25 mouse cellular contexts compared by ENCODE assay signal in the genomic region with DNA sequence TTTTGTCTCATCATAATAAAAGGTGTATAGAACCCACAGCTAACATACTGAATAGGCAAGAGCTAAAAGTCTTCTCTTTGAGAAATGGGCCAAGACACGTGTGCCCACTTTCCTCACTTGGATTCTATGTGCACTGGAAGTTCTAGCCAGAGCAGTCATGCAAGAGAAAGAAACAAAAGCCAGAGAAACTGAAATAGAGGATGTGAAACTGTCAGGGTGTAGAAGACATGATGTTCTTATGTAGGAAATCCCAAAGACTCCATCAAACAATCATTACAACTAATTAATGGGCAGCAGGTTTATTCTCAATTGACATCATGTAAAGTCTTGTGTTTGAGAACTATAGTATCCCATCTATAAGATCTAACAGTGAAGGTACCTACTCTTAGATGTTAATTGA.
DNase-seq lines count a peak whose midpoint lies in the region; ATAC-seq lines count a peak whose summit lies in the region.
"Had no signal": no experiment of that assay in that cellular context is flagged by ENCODE, and none has a peak within 500 bp of the region (broad histone marks: within the 10 kb centered on the region; RNA-seq: fewer than 3 reads in every experiment).

No protein-coding gene starts in this region.

- H3K4me3 ChIP-seq in heart, embryonic 10.5 days, result no peak overlapping the region
- H3K4me3 ChIP-seq: embryonic facial prominence, embryonic 13.5 days; embryonic facial prominence, embryonic 15.5 days; erythroblast, embryonic 14.5 days; forebrain, embryonic 10.5 days; forebrain, embryonic 12.5 days had no signal

- peaks cover 27% of the 10 kb centered on the region; the same call in 1 of the 2 replicates for H3K27me3 ChIP-seq in heart, embryonic 10.5 days (ENCODE audit: insufficient read depth, poor library complexity, severe bottlenecking)
- no peaks in the 10 kb centered on the region for H3K27me3 ChIP-seq in splenic B cell, adult 2 months (ENCODE audit: control insufficient read depth, insufficient read depth, low read length, poor library complexity, severe bottlenecking)
- H3K27me3 ChIP-seq: embryonic facial prominence, embryonic 13.5 days; embryonic facial prominence, embryonic 15.5 days; forebrain, embryonic 12.5 days; Patski had no signal

- H3K27ac ChIP-seq in heart, embryonic 10.5 days, result no peak overlapping the region
- H3K27ac ChIP-seq: embryonic facial prominence, embryonic 13.5 days; embryonic facial prominence, embryonic 15.5 days; forebrain, embryonic 10.5 days; forebrain, embryonic 12.5 days had no signal

- 0 out of 2 replicates have a peak, but pooled peaks cover 5% of the 10 kb centered on the region for H3K4me1 ChIP-seq in heart, embryonic 10.5 days
- H3K4me1 ChIP-seq: forebrain, embryonic 10.5 days; forebrain, embryonic 12.5 days had no signal

- H3K9me3 ChIP-seq in heart, embryonic 10.5 days, result no peaks in the 10 kb centered on the region
- H3K9me3 ChIP-seq: embryonic facial prominence, embryonic 13.5 days; embryonic facial prominence, embryonic 15.5 days; forebrain, embryonic 10.5 days; forebrain, embryonic 12.5 days had no signal

- ATAC-seq in megakaryocyte, adult 5-6 weeks (ENCODE audit: poor library complexity, severe bottlenecking), result peak; percentile 54
- ATAC-seq: activated CD4-positive, CD25-positive, alpha-beta regulatory T cell, adult 4 months; forebrain, embryonic 14.5 days; forebrain, embryonic 16.5 days; Patski had no signal

- 74% methylated on average over 1 of the region's 1 CpGs for WGBS in heart, embryonic 10.5 days

- no peaks in the 10 kb centered on the region for H3K36me3 ChIP-seq in heart, embryonic 10.5 days
- H3K36me3 ChIP-seq in splenic B cell, adult 2 months (ENCODE audit: control insufficient read depth, insufficient read depth, low read length, poor library complexity, severe bottlenecking), result no peaks in the 10 kb centered on the region
- H3K36me3 ChIP-seq: embryonic facial prominence, embryonic 13.5 days; embryonic facial prominence, embryonic 15.5 days; forebrain, embryonic 10.5 days; forebrain, embryonic 12.5 days; G1E had no signal

- peak; percentile 27 for DNase-seq in heart, embryonic 10.5 days (ENCODE audit: low spot score)
- no peak for DNase-seq in heart, adult 9 months (ENCODE audit: low spot score in 2 of 2)
- DNase-seq in splenic B cell, adult 2 months (ENCODE audit: low read depth, low spot score), result peak; percentile 57
- DNase-seq in lung, postnatal 25 days (ENCODE audit: low spot score), result no peak
- DNase-seq in cerebellum, adult 9-11 months, result no peak
- DNase-seq: adrenal gland, adult 8-10 months; adrenal gland, postnatal 14 days; adrenal gland, postnatal 36 days; cerebellum, adult 11-12 months; cerebellum, adult 2 months; cerebellum, adult 9-10 months; cerebellum, postnatal 14 days; cerebellum, postnatal 36 days; embryo, embryonic 11 days had no signal

Comparison
In these comparisons a context has a peak if more than half of its experiments do, and no peak if none do; other contexts are left out.
1. DNase-seq: peak in heart, embryonic 10.5 days (single experiment) and splenic B cell, adult 2 months (single experiment); none in heart, adult 9 months (0 of 2), lung, postnatal 25 days (single experiment) and cerebellum, adult 9-11 months (single experiment).